Mouse (Mus musculus) olfactory bulb, adult 2 months (tissue): ENCODE measurements around the gene Scube1.

Source experiments
- CTCF ChIP-seq: fragments of 200-500 bp; IDR thresholded peaks from 2 replicates; pipeline ENCODE4 v1.5.1; 2012; ENCODE audit warnings: low read depth, mild to moderate bottlenecking, low read length, moderate library complexity; ENCODE audit not compliant: insufficient read depth
- POLR2A ChIP-seq: fragments of 200-500 bp; IDR thresholded peaks from 2 replicates; pipeline ENCODE4 v1.6.1; 2012; ENCODE audit warnings: mild to moderate bottlenecking, low read depth, low read length, moderate library complexity; ENCODE audit not compliant: insufficient read depth

- TF ChIP-seq POLR2A (no peak), CTCF (no peak)
Measured at GRCm38 (mm10) chr15:83680300-83680699, 44.5 kb downstream of the Scube1 start.
